18 mouse cellular contexts compared by ENCODE assay signal in the genomic region with DNA sequence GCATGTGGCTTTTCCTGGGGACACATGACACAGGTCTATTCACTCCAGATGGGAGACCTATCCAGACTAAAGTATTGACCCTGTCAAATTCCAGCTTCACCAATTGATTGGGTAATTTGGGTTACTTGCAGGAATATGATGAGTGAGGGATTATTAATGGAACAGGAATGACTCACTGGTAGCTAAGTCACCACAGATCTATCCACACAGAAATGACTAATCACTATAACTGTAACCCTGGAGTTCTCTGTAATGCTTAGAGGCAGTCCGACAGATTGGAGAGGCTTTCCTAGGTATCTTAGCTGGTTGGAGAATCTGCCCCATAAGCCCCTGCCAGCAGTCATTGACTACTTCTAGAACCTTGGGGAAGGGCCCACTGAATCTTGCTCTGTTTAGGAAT.
"Had no signal": no experiment of that assay in that cellular context is flagged by ENCODE, and none has a peak within 500 bp of the region (broad histone marks: within the 10 kb centered on the region; RNA-seq: fewer than 3 reads in every experiment).

No protein-coding gene starts in this region.

- H3K27ac ChIP-seq: lung, embryonic 15.5 days; midbrain, embryonic 10.5 days; midbrain, embryonic 12.5 days; neural tube, embryonic 13.5 days; neural tube, embryonic 15.5 days had no signal

- DNase-seq: liver, postnatal 0 days; lung, adult 2 months; lung, postnatal 4 days; midbrain, embryonic 14.5 days; retina, postnatal 1 day; right cerebral cortex, adult 18-20 months; right cerebral cortex, postnatal 25 days; right cerebral cortex, postnatal 4 days; spleen, adult 18-20 months; thymus, adult 18-20 months; thymus, postnatal 25 days; thymus, postnatal 4 days had no signal

- H3K4me3 ChIP-seq: lung, embryonic 15.5 days; midbrain, embryonic 10.5 days; midbrain, embryonic 12.5 days; myocyte; neural tube, embryonic 13.5 days; neural tube, embryonic 15.5 days had no signal
